Mouse (Mus musculus) retina, postnatal 1 day (tissue): Measurements from ENCODE around the gene Cntn5.
"Not testable (repeated sequence)": the region's sequence is repeated elsewhere in the genome, so short reads cannot be mapped to it uniquely, and the experiment has no call there.

Experiments
- DNase-seq: peaks from one replicate; pipeline ENCODE4 v3.0.0-alpha.2; 2012

Gene Cntn5

DNA sequence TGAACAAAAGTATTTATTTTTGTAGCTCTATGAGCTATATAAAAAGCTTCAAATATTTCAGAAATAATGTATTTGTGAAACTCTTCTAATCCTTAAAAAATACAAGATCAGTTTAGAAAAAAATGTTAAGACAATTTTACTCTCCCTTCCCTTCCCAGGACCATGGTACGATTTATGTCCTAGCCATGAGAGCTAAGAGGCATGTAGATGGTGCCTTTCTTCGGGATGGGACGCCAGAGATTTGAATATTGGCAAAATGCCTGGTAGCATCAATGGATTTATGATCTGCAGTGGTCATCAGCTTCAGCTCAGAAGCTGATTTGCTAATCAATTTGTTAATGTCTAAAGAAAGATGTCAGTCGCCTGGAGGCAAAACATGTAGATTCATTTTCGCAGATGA, 258.6 kb downstream of the Cntn5 start:
- no peak for DNase-seq

DNA sequence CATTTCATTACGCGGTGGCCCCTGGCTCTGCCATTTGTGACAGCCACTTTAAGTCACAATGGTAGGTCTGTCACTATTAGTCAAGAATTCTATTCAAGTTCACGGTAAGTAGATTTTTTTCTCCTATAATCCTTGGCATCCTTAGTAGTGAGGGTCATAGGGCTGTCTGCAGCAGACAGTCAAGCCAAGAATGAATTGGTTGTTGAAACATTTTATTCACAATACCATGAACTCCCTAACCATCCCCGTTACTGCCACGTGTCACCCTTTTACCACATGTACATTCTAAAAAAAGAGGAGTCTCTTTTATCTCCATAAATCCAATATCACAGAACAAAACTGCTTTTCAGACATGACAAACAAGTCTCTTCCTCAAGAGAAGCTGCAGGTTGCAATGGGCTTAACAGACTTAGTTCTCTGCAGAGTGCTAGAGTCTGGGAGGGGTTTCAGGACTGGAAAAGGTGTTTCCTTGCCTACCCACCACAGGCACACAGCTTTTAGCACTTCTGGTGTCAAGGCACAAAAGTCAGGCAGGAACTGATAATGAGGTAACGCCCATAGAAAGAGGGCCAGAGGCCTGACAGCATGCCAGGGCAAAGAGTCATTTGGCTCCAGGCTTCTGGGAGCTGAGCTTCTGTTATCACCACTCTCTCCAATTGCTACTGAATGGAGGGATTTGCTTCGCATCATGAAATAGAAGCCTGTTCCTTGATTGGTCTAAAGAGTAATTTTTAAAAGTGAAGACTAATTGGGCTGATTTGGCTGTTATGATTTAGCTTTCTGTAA, 259.3 kb downstream of the Cntn5 start:
- DNase-seq, result no peak

DNA sequence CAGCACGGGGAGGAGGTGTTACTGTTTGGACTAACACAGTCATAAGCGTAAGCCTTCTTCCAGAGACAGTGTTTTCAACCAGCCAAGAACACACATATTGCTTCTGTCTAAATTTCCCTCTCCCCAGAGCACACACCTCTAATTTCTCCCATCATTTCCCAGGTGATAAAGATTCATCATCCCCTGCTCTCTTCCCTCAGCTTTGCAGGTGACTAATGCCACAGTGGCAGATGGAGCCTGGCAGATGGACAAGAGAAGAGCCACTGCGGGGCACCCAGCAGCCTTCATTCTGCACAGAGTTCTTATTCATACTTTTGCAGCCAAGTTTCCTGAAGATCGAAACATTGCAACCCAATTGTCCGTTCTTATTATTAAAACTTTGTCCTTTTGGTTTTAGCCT, 286.5 kb downstream of the Cntn5 start:
- no peak for DNase-seq

DNA sequence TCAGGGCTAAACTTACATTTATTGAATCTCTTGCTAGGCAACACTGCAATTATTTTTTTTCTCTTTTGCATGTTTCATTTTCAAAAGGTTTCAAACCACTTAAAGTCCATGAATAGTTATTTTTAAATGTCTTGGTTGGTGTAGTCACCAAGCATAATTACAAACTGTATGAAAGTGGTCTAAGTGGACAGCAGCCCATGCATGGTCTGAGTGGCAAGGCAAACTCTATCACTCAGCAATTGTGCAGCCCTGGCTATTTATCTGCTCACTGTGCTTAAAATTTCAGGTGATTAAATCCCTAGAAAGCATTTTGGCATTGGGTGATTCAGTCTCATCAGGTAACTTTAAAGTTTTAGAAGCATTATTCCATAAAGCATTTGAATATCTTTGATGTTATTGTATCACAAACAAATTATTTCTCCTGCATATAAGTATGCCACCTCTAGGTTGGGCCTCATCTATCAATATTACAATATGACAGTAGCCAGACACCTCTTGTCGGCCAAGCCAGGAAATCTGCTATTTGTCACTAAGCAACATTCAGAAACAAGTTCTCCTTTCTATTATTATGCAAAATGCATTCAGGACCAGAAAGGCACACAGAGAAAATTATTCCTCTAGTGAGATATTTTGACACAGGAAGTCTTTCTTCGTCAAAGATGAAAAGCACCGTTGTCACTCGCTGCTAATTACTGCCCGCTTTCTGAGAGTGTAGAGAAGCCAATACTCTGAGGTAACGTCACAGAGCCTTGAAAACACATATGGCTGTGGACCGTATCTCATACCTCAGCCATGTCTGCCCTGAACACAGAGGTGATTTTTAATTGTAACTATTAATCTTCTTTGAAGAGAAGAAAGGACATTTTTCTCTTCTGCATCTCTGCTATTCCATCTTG, 329.0 kb downstream of the Cntn5 start:
- DNase-seq, result no peak

DNA sequence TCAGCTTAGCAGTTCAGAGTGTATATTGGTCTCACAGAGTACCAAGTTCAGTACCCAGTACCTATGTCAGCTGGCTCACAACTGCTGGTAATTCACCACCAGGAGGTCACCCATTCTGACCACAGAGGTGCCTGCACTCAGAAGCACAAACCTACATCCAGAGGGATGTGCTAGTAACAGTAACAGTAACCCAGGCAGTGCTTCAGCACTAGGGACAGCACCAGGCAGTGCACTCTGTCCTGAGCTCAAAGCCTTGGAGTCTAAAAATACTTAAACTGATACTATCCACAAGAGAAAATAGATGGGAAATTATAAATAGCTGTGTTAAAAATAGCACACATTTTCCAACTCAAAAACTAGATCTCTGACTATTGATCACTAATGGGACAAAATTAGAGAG, 334.7 kb downstream of the Cntn5 start:
- DNase-seq, result no peak

DNA sequence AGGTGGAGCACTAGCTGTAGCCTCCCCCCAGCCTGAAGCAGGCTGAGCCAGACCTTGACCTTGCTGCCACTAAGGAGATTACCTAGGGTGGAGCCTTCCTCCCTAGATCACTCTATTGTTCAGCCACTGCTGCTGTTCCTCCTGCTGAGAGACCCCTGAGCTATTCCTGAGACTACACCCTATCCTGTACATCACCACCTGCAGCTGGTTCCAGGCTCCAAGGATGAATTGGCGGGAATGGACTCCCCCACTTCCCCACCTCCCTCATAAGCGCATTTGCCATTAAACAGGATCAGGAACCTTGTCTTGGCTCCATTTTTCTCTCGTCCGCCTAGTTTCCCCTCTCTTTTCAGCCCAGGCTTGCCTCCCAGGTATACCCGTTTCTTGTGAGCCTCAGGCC, 363.7 kb downstream of the Cntn5 start:
- not testable (repeated sequence) for DNase-seq

DNA sequence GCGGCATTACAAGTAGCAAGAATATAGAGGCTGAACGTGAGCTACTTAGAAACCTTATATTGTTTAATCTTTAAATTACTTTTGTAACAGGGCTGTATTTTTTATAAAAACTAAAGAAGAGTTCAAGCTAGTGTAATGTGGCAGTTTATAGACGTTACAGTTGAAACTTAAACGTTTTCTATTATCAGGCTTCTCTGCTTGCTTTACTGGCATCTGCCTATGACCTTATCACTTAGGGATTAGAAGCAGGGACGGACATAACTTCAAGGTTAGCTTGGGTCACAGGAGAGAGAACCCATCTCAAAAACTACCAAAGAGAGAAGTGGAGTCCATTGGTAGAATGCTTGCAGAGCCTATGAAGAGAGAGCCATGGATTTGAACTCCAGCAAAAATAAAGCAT, 372.3 kb downstream of the Cntn5 start:
- DNase-seq, result no peak

DNA sequence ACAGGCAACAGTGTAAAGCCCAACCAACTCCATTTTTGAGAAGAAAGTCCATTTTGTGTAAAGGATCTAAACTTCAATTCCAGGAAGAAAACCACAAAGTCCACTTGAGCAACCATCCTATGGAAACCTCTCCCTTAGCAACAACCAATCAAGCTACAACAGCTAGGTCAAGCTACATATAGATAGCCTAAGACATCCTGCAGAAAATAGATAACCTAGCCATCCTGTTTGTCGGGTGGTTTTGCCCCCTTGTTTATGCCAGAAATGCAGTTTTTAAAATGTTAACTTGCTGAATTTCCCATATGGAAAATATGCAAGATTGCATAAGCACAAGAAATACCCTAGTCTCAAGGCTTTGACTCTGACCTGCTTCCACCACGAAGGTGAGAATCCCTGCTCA, 373.5 kb downstream of the Cntn5 start:
- DNase-seq, result no peak

DNA sequence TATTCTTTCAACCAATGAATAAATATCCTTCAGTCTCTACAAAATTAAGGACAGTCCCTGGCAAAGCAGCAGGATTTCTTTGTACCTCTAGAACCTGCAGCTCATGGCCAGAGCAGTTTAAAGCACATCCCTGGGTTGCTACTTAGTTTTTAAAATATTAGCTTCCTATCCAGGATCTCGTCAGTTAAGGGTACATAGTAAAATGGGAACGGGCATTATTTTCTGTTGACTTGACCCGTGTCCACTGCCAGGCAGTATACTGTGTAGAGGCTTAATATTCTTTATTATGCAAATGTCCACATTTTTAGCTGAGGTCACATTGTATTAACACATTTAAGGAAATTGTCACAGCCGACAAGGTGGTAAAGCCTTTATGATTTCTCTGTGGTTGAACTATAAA, 375.0 kb downstream of the Cntn5 start:
- DNase-seq, result no peak

DNA sequence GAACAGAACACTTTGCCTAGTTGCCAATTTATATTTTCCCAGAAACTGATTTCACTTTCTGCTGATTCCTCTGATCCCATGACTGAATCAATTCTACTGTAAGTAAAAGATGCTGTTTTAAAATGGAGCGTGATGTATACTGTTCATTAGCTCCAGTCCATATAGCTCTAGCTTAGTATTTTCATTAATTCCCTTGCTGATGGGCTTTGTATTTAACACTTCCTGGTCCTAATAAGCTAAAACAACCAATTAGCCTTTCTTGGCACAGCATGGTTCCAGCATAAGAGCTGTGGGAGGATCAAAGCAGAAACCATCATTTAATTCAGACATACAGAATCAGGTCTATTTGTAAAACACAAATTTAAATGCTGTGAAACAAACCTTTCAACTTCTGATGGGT, 375.5 kb downstream of the Cntn5 start:
- peak; percentile 55 for DNase-seq

DNA sequence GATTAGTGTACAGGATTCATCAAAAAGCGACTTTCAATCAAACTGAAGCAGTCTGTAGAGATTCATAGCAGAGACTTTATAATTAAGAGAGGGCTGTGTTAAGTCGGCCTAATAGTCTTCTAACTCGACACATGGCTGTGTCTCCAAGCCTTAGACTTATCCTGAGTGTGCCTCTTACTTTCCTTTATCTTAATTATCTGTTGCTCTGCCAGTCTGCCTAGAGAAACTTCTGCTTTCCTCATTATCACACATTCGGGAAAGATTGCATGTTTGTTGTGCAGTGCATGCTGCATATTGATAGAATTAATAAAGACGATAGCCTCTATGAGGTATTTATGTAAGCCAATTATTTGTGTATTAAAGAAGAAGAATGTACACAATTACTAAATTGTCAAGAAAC, 375.9 kb downstream of the Cntn5 start:
- peak; percentile 35 for DNase-seq

DNA sequence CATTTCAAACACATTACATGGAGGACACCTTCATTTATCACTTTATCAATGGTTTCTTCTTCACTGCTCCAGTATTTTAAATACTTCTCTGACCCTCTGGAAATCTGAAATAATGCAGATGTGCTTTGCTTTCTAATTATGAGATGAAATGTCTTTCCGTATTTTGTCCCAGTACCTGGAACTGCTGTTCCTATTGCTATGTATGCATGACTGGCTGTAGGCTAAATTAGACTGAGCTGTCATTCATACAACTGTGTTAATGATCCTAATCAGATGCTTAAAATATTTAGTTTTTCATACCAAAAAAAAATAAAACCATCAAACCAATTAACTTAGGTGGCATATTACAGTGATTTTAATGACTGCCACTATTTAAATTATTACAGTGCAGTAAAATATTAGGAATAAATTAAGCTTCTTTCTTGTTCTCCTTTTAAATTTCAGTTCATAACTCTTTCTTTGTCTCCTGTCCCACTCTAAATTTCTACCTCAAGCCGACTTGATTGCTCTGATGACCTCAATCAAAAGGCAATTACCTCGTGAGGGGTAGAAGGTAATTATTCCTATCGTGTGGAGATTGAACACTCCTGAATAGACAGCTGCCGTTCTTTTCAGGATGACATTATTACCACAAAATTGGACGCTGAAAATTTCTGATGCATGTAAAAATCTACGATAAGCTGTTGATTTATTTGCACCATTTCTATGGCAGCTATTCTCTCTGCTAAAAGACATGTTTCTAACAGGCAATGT, 378.5 kb downstream of the Cntn5 start:
- no peak for DNase-seq

DNA sequence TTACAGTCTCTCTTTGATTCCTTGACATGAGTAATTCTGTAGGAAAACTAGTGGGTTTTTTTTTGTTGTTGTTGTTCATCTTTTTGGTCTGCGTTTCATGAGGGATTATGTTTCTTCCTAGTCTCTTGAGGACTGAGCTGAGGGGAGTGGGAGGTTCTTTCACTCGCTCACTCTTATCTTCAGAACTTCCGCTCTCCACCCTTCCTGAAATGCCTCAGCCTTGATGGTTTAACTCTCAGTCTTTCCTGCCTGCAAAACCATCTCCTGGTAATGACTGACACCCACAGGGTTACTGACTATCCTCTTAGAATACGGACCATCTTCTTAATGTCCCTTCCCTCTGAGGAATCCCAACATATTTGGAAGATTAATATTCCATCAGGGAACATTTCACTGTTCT, 382.0 kb downstream of the Cntn5 start:
- DNase-seq, result no peak

DNA sequence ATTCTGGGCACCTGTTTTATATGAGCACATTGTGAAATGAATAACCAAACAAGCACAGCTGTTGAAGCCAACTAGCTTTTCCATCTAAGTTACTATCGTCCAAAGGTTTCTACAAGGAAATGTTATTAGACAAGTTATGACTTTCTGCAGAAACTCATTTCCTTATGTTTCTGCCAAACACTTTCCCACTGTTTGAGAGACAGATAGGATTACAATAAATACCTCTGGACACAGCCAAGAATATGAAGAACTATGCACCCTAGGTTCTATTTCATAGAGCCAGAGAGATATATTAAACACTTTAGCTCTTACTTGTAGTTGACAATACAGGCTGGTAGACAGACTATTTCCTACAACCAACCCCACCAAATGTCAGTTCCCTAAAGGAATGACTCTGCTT, 383.5 kb downstream of the Cntn5 start:
- DNase-seq, result no peak

DNA sequence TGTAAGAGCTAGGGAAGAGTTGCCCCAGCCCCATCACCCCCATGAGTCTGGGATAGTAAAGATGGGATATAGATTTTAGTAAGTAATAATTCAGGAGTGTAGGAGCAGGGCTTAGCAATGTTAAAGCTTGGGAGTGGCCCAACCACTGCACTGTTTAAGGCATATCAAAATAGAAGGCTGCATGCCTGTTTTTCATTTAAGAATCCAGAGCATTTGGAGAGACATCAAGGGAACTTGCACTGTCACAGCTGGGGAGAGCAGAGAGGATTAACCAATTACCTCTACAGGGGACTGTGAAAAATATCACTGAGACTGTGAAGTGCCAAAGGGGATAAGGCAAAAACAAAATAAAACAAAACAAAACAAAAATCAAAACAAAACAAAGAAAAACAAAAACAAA, 412.3 kb downstream of the Cntn5 start:
- DNase-seq, result no peak

DNA sequence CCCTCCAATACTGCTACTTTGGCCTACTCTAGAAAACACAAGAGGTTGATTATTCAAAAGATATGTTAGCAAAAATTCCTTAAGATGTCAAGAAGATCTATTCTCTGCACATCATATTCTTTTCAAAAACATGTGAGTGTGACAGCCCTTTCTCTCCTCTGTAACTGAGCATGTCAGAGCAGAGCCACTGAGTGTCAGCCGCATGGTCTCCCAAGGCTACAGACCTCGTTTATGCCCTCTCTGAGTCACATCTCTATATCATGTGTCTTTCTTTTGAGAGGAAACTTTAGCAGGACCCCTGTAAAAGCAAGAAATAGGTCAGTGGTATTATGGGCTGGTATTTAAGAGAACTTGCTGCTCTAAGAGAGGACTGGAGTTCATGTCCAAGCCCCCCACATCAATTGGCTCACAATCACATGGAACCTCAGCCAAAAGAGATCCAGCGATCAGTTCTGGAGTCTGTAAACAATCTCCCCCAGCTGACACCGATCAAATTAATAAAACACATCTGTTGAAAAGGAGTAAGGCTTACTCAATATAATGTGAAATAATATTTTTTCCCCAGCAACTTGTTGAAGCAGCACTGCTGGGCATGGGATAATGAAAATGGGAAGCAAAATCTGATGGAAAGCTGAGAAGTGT, 433.0 kb downstream of the Cntn5 start:
- DNase-seq, result no peak

DNA sequence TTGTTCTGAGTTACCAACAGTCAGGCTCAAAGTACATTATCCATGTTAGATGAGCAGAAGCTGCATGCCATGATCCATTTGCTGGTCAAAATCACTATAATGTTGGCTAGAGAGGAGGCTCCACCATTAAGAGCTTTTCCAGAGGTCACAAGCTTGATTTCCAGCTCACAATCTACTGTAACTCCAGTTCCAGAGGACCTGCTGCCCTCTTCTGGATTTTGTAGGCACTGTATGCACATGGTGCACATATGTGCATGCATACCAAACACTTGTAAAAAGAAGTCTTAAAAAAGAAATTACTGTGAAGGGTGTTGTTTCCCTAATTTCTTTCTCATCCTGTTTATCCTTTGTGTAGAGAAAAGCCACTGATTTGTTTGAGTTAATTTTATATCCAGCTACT, 439.8 kb downstream of the Cntn5 start:
- no peak for DNase-seq

DNA sequence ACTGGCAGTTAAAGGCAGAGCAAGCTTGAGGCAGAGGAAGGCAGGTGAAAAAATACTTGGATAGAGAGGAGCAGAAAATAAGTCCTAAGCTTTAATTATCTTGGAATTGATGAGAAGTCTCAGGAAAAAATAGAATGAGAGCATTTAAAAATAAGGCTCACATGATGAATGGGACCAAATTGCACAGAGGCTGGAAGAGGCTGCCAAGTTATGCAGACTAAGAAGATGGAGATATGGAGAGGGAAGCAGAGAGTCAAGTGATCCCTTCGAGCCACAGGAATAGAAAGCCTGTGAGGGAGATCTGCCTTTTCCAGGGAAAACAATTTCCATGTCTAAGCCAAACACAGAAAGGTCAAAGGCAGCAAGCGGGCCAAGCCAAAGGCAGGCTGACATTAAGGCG, 446.7 kb downstream of the Cntn5 start:
- no peak for DNase-seq

DNA sequence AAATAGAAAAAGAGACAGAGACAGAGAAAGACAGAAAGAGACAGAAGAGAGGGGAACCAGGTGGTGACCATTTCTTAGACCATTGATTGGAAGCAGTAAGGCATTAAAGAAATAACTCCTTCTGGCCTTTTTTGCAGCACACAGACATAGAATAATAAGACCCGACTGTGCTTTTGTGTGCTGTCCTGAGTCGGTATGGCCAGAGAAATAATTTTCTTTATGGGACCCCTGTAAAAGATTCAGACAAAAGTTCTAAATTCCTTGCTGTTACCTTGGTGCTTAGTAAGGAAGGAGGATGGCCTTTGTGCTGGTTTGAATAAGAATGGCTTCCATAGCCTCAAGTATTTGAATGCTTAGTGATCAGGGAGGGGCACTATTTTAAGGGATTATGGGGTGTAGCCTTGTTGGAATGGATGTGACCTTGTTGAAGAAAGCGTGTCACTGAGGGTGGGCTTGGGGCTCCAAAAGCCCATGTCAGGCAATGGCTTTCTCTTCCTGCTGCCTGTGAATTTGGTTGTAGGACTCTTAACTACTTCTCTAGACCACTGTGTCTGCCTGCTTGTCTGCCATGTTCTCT, 455.5 kb downstream of the Cntn5 start:
- DNase-seq, result no peak

DNA sequence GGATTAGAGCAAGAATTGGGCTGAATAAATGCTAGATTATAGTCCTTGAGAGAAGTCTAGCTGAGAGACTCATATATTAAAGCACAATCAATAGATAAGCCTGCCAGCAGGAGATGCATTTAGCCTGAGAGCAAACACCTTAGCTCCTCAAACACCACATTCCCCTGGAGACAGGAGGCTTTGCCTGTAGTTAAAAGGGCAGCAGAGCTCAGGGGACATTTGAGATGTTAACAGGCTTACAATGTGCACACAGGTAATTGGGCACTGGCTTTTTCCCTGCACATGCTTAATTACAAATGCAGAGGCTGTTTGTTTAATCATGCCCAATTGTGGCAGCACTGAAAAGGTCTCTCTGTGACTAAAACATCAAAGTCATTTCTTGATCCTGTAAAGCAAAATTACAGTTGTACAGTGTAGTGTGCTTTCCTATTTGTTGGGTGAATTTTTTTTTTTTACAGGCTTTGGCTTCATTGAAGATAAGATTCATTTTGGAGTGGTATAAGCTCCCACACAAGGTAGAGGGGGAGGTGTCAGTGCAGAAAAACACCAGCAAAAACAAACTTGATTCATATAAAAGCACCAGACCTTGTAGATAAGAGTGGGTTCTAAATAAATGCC, 457.2 kb downstream of the Cntn5 start:
- DNase-seq, result peak; percentile 9

DNA sequence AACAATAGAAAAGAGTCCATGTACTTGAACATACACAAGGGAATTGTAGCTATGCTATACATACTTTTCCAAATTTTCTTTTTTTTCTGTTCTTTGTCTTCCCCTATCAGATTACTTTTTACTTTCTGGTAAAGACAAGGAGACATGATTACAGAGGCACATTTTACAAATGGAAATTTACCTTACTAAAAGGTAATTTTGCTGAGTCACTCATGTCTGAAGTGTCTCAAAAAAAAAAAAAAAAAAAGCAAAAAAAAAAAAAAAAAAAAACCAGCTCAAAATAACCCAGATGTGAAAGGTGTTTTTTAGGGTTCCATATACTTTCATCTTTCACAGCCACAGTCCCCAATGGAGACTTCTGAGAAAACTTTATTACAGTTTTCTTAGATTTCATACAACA, 492.5 kb downstream of the Cntn5 start:
- DNase-seq, result no peak

DNA sequence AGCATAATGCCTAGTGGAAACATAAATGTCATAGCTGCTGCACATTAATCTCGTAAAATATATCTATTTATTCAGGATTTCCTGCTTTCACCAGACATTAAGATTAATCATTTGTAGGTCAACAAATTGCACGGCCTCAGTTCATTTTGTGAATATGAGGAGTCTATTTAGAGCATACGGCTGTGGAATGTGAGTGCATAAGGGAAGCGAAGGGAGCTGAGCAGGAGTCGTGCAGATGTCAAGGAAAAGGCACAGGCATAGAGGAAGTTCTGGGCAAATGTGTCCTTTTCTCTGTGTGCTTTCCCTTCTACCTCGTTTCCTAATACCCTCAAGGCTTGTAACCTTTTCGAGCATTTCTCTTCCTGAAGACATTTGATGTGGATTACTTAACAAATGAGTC, 504.5 kb downstream of the Cntn5 start:
- no peak for DNase-seq
